Mouse (Mus musculus) megakaryocyte, embryonic 14.5 days (primary cell): ENCODE results near the gene Ntrk2. TPM values are rescaled to one million over a fixed set of nuclear protein-coding genes. Genes with fewer than 3 reads are reported as not detected.

Experiments used
- H3K27me3 ChIP-seq: replicated peaks from 2 replicates; pipeline ENCODE3; 2012; ENCODE audit warnings: inconsistent platforms
- H3K36me3 ChIP-seq: replicated peaks from 2 replicates; pipeline ENCODE3; 2012; ENCODE audit warnings: low read length, inconsistent platforms, mixed read lengths
- H3K4me1 ChIP-seq: 2 replicates; pipeline ENCODE4 v1.6.1; 2012; ENCODE audit warnings: inconsistent platforms
- H3K4me3 ChIP-seq: replicated peaks from 2 replicates; pipeline ENCODE3; 2012; ENCODE audit warnings: moderate library complexity, mild to moderate bottlenecking, inconsistent platforms
- H3K9me3 ChIP-seq: 2 replicates; pipeline ENCODE4 v1.6.1; 2012; ENCODE audit warnings: inconsistent platforms
- FLI1 ChIP-seq: IDR thresholded peaks from 2 replicates; pipeline ENCODE4 v1.6.1; 2012; ENCODE audit warnings: low read length, inconsistent platforms, mixed read lengths
- GATA1 ChIP-seq: IDR thresholded peaks from 3 replicates; pipeline ENCODE4 v1.6.1; 2012; ENCODE audit warnings: mixed read lengths, low read length, inconsistent platforms, borderline replicate concordance
- polyA plus RNA-seq: library from polyadenylated mRNA; stranded (reverse); fragments of >175 nt; gene quantifications from 2 replicates; pipeline ENCODE4 v1.2.3, GENCODE M21; 2012; ENCODE audit warnings: low replicate concordance; ENCODE audit not compliant: insufficient read depth

Ntrk2 gene
- polyA plus RNA-seq, 1 experiment: not detected

- H3K27me3 ChIP-seq: no peaks in the 10 kb centered on the region
- H3K4me1 ChIP-seq: no peaks in the 10 kb centered on the region
- TF ChIP-seq GATA1 (no peak), FLI1 (no peak)
- H3K36me3 ChIP-seq: no peaks in the 10 kb centered on the region
- peaks cover 51% of the 10 kb centered on the region for H3K9me3 ChIP-seq
- no peak overlapping the region for H3K4me3 ChIP-seq
Observed at GRCm38 (mm10) chr13:58896254-58896910, 90.0 kb downstream of the Ntrk2 start.

GRCm38 (mm10) chr13:58899337-58899736 is 93.0 kb downstream of the Ntrk2 start:
- Histone ChIP-seq H3K4me3 (no peak overlapping the region), H3K36me3 (no peaks in the 10 kb centered on the region), H3K9me3 (peaks cover 53% of the 10 kb centered on the region), H3K4me1 (no peaks in the 10 kb centered on the region), H3K27me3 (no peaks in the 10 kb centered on the region)
- TF ChIP-seq FLI1 (no peak), GATA1 (no peak)

- TF ChIP-seq FLI1 (no peak), GATA1 (no peak)
- Histone ChIP-seq H3K36me3 (no peaks in the 10 kb centered on the region), H3K4me1 (no peaks in the 10 kb centered on the region), H3K27me3 (no peaks in the 10 kb centered on the region), H3K9me3 (peaks cover 57% of the 10 kb centered on the region), H3K4me3 (no peak overlapping the region)
Observed at GRCm38 (mm10) chr13:58902313-58902712, 95.9 kb downstream of the Ntrk2 start.

- Histone ChIP-seq H3K27me3 (no peaks in the 10 kb centered on the region), H3K4me3 (no peak overlapping the region), H3K9me3 (peaks cover 56% of the 10 kb centered on the region), H3K4me1 (no peaks in the 10 kb centered on the region), H3K36me3 (no peaks in the 10 kb centered on the region)
- TF ChIP-seq FLI1 (no peak), GATA1 (no peak)
Observed at GRCm38 (mm10) chr13:58904742-58905735, 98.7 kb downstream of the Ntrk2 start.

- TF ChIP-seq GATA1 (no peak), FLI1 (no peak)
- no peak overlapping the region for H3K4me3 ChIP-seq
- no peaks in the 10 kb centered on the region for H3K36me3 ChIP-seq
- no peaks in the 10 kb centered on the region for H3K27me3 ChIP-seq
- H3K4me1 ChIP-seq: no peaks in the 10 kb centered on the region
- H3K9me3 ChIP-seq: peaks cover 59% of the 10 kb centered on the region
Observed at GRCm38 (mm10) chr13:58911936-58912335, 105.6 kb downstream of the Ntrk2 start.

GRCm38 (mm10) chr13:58912559-58912958 is 106.2 kb downstream of the Ntrk2 start:
- Histone ChIP-seq H3K9me3 (peaks cover 55% of the 10 kb centered on the region), H3K4me3 (peak overlapping the region; percentile 46), H3K27me3 (no peaks in the 10 kb centered on the region), H3K4me1 (no peaks in the 10 kb centered on the region), H3K36me3 (no peaks in the 10 kb centered on the region)
- TF ChIP-seq GATA1 (no peak), FLI1 (no peak)

- Histone ChIP-seq H3K9me3 (peaks cover 56% of the 10 kb centered on the region), H3K4me3 (no peak overlapping the region), H3K27me3 (no peaks in the 10 kb centered on the region)
Observed at GRCm38 (mm10) chr13:58914061-58914814, 107.9 kb downstream of the Ntrk2 start.

GRCm38 (mm10) chr13:58916348-58916747 is 110.0 kb downstream of the Ntrk2 start:
- Histone ChIP-seq H3K27me3 (no peaks in the 10 kb centered on the region), H3K9me3 (peaks cover 55% of the 10 kb centered on the region), H3K4me3 (no peak overlapping the region), H3K4me1 (no peaks in the 10 kb centered on the region), H3K36me3 (no peaks in the 10 kb centered on the region)
- no peak for TF ChIP-seq GATA1
- TF ChIP-seq FLI1: no peak

More at GRCm38 (mm10) chr13:58914061-58914814, 107.9 kb downstream of the Ntrk2 start:
- no peak for TF ChIP-seq FLI1
- no peak for TF ChIP-seq GATA1
- Histone ChIP-seq H3K36me3 (no peaks in the 10 kb centered on the region), H3K4me1 (no peaks in the 10 kb centered on the region)

- Histone ChIP-seq H3K9me3 (peaks cover 44% of the 10 kb centered on the region), H3K4me3 (no peak overlapping the region), H3K4me1 (no peaks in the 10 kb centered on the region), H3K27me3 (no peaks in the 10 kb centered on the region), H3K36me3 (no peaks in the 10 kb centered on the region)
- TF ChIP-seq FLI1 (no peak), GATA1 (no peak)
Observed at GRCm38 (mm10) chr13:58920241-58920640, 113.9 kb downstream of the Ntrk2 start.

- TF ChIP-seq GATA1 (no peak), FLI1 (no peak)
- H3K4me3 ChIP-seq: no peak overlapping the region
- H3K9me3 ChIP-seq: peaks cover 51% of the 10 kb centered on the region
- H3K36me3 ChIP-seq: no peaks in the 10 kb centered on the region
- H3K27me3 ChIP-seq: no peaks in the 10 kb centered on the region
- no peaks in the 10 kb centered on the region for H3K4me1 ChIP-seq
Observed at GRCm38 (mm10) chr13:58921255-58921654, 114.9 kb downstream of the Ntrk2 start.
